Mouse (Mus musculus): ENCODE results near the gene Pcdh15. TPM values are rescaled to one million over a fixed set of nuclear protein-coding genes. Genes with fewer than 3 reads are reported as not detected.

The Pcdh15 gene
- polyA plus RNA-seq, 1 experiment from 2014 or later = not detected

DNA sequence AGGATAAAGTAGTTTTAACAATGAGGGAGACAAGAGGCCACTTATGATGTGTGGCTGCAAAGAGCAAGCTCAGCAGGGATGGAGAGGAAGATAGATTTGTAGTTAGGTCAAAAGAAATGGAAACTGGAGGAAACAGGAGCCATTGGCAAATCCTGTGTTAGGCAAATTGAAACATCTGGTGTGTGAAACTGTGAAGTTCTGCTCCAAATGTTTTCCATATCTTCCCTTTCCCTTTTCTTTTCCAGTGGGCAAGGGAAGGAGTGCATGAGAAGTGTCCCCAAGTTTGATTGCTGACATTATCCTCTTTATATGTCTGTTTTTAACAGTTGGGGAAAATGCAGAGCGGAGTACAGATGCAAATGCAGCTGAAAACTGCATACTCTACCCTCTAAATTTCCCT lies 62.6 kb downstream of the Pcdh15 start:
- no peaks in the 10 kb centered on the region for H3K36me3 ChIP-seq (ENCODE audit: insufficient read depth)
- H3K4me1 ChIP-seq (ENCODE audit: insufficient read depth) = no peaks in the 10 kb centered on the region
- TF ChIP-seq CTCF (IDR thresholded peaks at IDR 0.05; ENCODE audit: low read depth) = no peak
- no peak overlapping the region for H3K27ac ChIP-seq (ENCODE audit: low read depth)
- no peaks in the 10 kb centered on the region for H3K9me3 ChIP-seq (ENCODE audit: low read depth, low read length)
- peak; percentile 11 for DNase-seq
- no peak for ATAC-seq (ENCODE audit: insufficient read depth)
- H3K9ac ChIP-seq = no peak overlapping the region
- H3K4me2 ChIP-seq = no peak overlapping the region
- H3K4me3 ChIP-seq (ENCODE audit: low read depth, low read length) = no peak overlapping the region
- no peaks in the 10 kb centered on the region for H3K27me3 ChIP-seq (ENCODE audit: insufficient read depth, low read length)
- 68% methylated on average over 1 of the region's 1 CpGs for WGBS

DNA sequence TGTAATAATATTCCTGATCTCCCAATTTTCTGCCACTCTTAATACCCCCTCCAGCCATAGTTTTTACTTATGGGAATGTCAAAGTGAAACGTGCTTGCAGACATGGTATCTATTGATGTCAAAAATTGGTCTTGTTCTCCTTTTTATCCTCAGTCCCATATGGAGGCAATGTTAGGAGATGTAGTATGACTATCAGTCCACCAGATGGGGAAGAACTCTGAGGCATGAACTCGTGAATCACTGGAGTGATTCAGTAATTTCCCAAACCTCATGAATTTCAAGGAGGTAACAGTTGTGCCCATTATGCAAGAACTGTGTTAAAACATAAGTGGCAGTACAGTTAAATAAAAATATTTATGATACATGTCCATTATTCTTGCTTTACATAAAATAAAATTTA lies 116.9 kb downstream of the Pcdh15 start:
- Histone ChIP-seq H3K36me3 (ENCODE audit: insufficient read depth) (no peaks in the 10 kb centered on the region), H3K27me3 (ENCODE audit: insufficient read depth, low read length) (no peaks in the 10 kb centered on the region), H3K4me2 (no peak overlapping the region), H3K27ac (ENCODE audit: low read depth) (no peak overlapping the region), H3K9ac (no peak overlapping the region), H3K4me1 (ENCODE audit: insufficient read depth) (no peaks in the 10 kb centered on the region), H3K9me3 (ENCODE audit: low read depth, low read length) (no peaks in the 10 kb centered on the region), H3K4me3 (ENCODE audit: low read depth, low read length) (no peak overlapping the region)
- no peak for DNase-seq
- ATAC-seq (ENCODE audit: insufficient read depth) = no peak
- no peak for TF ChIP-seq CTCF (IDR thresholded peaks at IDR 0.05; ENCODE audit: low read depth)
- WGBS = 50% methylated on average over 2 of the region's 2 CpGs

- H3K9ac ChIP-seq = no peak overlapping the region
- no peak overlapping the region for H3K4me3 ChIP-seq (ENCODE audit: low read depth, low read length)
- no peak for TF ChIP-seq CTCF (IDR thresholded peaks at IDR 0.05; ENCODE audit: low read depth)
- WGBS = 71% methylated on average over 5 of the region's 5 CpGs
- peak; percentile 38 for DNase-seq
- ATAC-seq (ENCODE audit: insufficient read depth) = no peak
- no peak overlapping the region for H3K4me2 ChIP-seq
- no peak overlapping the region for H3K27ac ChIP-seq (ENCODE audit: low read depth)
- H3K4me1 ChIP-seq (ENCODE audit: insufficient read depth) = no peaks in the 10 kb centered on the region
- no peaks in the 10 kb centered on the region for H3K36me3 ChIP-seq (ENCODE audit: insufficient read depth)
- H3K27me3 ChIP-seq (ENCODE audit: insufficient read depth, low read length) = no peaks in the 10 kb centered on the region
- H3K9me3 ChIP-seq (ENCODE audit: low read depth, low read length) = no peaks in the 10 kb centered on the region
Measured at GRCm38 (mm10) chr10:73242294-73242693, 143.2 kb downstream of the Pcdh15 start.

DNA sequence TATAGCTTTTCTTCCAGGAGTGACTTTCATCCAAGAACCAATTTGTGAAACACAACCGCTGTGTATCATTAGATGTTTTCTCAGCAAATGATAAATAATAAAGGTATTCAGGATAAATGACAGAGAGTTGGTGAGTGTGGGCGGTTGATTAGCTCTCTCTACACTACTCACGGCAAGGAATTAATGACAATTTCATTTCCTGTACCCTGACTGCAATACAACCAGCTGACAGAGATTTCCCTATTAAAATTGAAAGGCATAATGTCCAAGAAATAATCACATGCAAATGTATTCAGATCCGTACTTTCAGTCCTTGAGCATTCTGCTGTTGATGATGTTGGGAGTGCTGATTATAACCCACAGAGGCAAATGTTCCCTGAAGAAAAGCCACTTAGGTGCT lies 181.3 kb downstream of the Pcdh15 start:
- Histone ChIP-seq H3K9me3 (ENCODE audit: low read depth, low read length) (no peaks in the 10 kb centered on the region), H3K27ac (ENCODE audit: low read depth) (no peak overlapping the region), H3K9ac (no peak overlapping the region), H3K36me3 (ENCODE audit: insufficient read depth) (no peaks in the 10 kb centered on the region), H3K4me1 (ENCODE audit: insufficient read depth) (no peaks in the 10 kb centered on the region), H3K27me3 (ENCODE audit: insufficient read depth, low read length) (no peaks in the 10 kb centered on the region), H3K4me2 (no peak overlapping the region), H3K4me3 (ENCODE audit: low read depth, low read length) (no peak overlapping the region)
- TF ChIP-seq CTCF (IDR thresholded peaks at IDR 0.05; ENCODE audit: low read depth) = no peak
- ATAC-seq (ENCODE audit: insufficient read depth) = no peak
- 87% methylated on average over 4 of the region's 4 CpGs for WGBS
- no peak for DNase-seq

DNA sequence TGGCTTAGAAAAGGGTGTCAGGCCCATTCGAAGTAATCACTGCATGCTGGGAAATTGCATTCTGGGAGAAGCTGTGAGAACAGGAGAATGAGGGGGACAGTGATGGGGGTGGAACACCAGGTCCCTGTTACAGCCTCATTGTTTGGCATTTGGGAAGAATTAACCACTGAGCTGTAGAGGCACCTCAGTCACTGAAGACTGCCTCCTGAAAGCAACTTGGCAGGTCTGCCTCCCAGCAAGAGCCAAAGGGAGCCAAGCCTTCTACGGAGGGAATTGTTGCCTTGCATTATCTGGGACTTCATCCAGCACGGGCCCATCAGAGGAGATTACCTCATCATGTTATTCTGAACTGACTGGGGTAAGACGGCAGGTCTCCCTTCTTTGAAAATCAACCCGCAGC lies 197.3 kb downstream of the Pcdh15 start:
- H3K36me3 ChIP-seq (ENCODE audit: insufficient read depth) = no peaks in the 10 kb centered on the region
- 53% methylated on average over 5 of the region's 5 CpGs for WGBS
- H3K4me3 ChIP-seq (ENCODE audit: low read depth, low read length) = no peak overlapping the region
- ATAC-seq (ENCODE audit: insufficient read depth) (no peak), DNase-seq (no peak)
- no peaks in the 10 kb centered on the region for H3K4me1 ChIP-seq (ENCODE audit: insufficient read depth)
- no peaks in the 10 kb centered on the region for H3K9me3 ChIP-seq (ENCODE audit: low read depth, low read length)
- H3K27ac ChIP-seq (ENCODE audit: low read depth) = no peak overlapping the region
- TF ChIP-seq CTCF (IDR thresholded peaks at IDR 0.05; ENCODE audit: low read depth) = no peak
- H3K27me3 ChIP-seq (ENCODE audit: insufficient read depth, low read length) = no peaks in the 10 kb centered on the region
- H3K9ac ChIP-seq = no peak overlapping the region
- H3K4me2 ChIP-seq = no peak overlapping the region

DNA sequence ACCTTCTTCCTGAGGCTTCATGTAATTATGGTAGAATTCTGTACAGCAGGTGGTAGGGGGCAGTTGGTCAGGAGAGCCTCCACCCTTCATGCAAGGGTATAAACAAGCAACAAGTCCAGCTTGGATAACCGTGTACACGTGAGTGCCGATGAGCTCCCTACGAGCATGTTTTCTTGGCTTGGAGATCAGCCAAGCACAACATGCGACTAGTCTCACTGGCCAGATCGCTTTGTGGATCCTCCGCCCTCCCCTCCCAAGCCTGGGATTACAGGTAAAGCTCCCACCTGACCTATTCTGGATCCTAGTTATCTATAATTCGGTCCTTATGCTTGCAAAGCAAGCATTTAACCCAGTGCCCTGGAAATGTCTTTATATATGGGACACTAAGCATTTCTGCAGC lies 202.8 kb downstream of the Pcdh15 start:
- Histone ChIP-seq H3K9me3 (ENCODE audit: low read depth, low read length) (no peaks in the 10 kb centered on the region), H3K36me3 (ENCODE audit: insufficient read depth) (no peaks in the 10 kb centered on the region), H3K27ac (ENCODE audit: low read depth) (no peak overlapping the region), H3K4me1 (ENCODE audit: insufficient read depth) (no peaks in the 10 kb centered on the region), H3K9ac (no peak overlapping the region), H3K4me2 (no peak overlapping the region), H3K4me3 (ENCODE audit: low read depth, low read length) (no peak overlapping the region), H3K27me3 (ENCODE audit: insufficient read depth, low read length) (no peaks in the 10 kb centered on the region)
- 72% methylated on average over 8 of the region's 8 CpGs for WGBS
- ATAC-seq (ENCODE audit: insufficient read depth) (no peak), DNase-seq (no peak)
- no peak for TF ChIP-seq CTCF (IDR thresholded peaks at IDR 0.05; ENCODE audit: low read depth)

DNA sequence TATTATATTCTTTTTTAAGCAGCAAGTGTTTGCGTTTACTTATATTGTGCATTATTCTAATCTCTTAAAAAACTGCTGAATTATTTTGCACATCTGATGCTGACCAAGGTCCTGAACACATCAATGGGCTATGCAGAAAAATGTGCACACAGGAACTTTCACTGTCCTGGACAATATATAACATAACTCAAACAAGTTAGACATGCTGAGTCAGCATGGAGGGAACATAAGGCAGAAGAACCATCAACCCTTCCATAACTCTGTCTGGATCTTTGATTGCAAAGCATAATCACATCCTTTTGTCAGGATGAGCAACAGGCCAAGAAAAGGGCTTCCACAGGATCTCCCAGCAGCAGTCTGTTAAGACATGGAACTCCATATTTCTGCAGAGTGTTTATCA lies 207.5 kb downstream of the Pcdh15 start:
- no peaks in the 10 kb centered on the region for H3K27me3 ChIP-seq (ENCODE audit: insufficient read depth, low read length)
- peak; percentile 47 for DNase-seq
- 83% methylated on average over 1 of the region's 1 CpGs for WGBS
- no peaks in the 10 kb centered on the region for H3K9me3 ChIP-seq (ENCODE audit: low read depth, low read length)
- no peak for TF ChIP-seq CTCF (IDR thresholded peaks at IDR 0.05; ENCODE audit: low read depth)
- H3K4me3 ChIP-seq (ENCODE audit: low read depth, low read length) = no peak overlapping the region
- no peak for ATAC-seq (ENCODE audit: insufficient read depth)
- H3K4me1 ChIP-seq (ENCODE audit: insufficient read depth) = no peaks in the 10 kb centered on the region
- no peak overlapping the region for H3K4me2 ChIP-seq
- no peak overlapping the region for H3K27ac ChIP-seq (ENCODE audit: low read depth)
- no peak overlapping the region for H3K9ac ChIP-seq
- H3K36me3 ChIP-seq (ENCODE audit: insufficient read depth) = no peaks in the 10 kb centered on the region

GRCm38 (mm10) chr10:73326861-73327260 lies 227.7 kb downstream of the Pcdh15 start:
- Histone ChIP-seq H3K27ac (ENCODE audit: low read depth) (no peak overlapping the region), H3K27me3 (ENCODE audit: insufficient read depth, low read length) (no peaks in the 10 kb centered on the region), H3K4me1 (ENCODE audit: insufficient read depth) (no peaks in the 10 kb centered on the region), H3K4me2 (no peak overlapping the region), H3K9ac (no peak overlapping the region), H3K36me3 (ENCODE audit: insufficient read depth) (no peaks in the 10 kb centered on the region), H3K9me3 (ENCODE audit: low read depth, low read length) (no peaks in the 10 kb centered on the region), H3K4me3 (ENCODE audit: low read depth, low read length) (no peak overlapping the region)
- WGBS = 88% methylated on average over 7 of the region's 7 CpGs
- DNase-seq (no peak), ATAC-seq (ENCODE audit: insufficient read depth) (no peak)
- TF ChIP-seq CTCF (IDR thresholded peaks at IDR 0.05; ENCODE audit: low read depth) = no peak
